15 mouse cellular contexts compared by ENCODE assay signal in the genomic region with DNA sequence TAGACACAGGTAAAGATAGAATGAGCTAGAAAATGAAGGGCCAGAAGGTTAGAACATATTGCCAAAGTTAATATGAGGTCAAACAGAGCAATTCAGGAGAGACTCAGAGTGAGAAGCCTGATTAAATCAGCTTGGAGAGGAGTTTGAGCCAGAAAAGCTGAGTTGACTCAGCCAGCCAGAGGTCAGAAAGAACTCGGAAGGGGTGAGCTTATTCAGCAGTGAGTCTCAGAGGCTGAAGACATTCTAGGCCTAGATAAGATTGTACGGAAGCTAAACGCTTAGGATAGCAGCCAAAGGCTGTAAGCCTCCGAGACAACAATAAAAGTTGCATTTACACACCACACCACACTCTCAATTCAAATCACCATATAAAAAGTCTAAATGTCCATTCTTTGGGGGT.
DNase-seq lines count a peak whose midpoint lies in the region.
"Had no signal": no experiment of that assay in that cellular context is flagged by ENCODE, and none has a peak within 500 bp of the region (broad histone marks: within the 10 kb centered on the region; RNA-seq: fewer than 3 reads in every experiment).

No protein-coding gene starts in this region.

- DNase-seq in adrenal gland, adult 2 months, result peak; percentile 60
- DNase-seq in adrenal gland, adult 18-20 months (ENCODE audit: low spot score in 2 of 2), result no peak
- DNase-seq in kidney, adult 8-10 months, result peak; percentile 11 to 21
- no peak for DNase-seq in kidney, postnatal 4 days
- DNase-seq in adrenal gland, postnatal 10 days, result peak; percentile 25
- peak; percentile 18 to 38 for DNase-seq in kidney, postnatal 25 days
- DNase-seq in cerebellum, postnatal 25 days, result no peak
- no peak for DNase-seq in urinary bladder, adult 18-20 months (ENCODE audit: low spot score in 2 of 2)
- DNase-seq: cerebellum, adult 8-10 months; gastrocnemius, postnatal 10 days; liver, embryonic 13.5 days; midbrain, embryonic 14.5 days; retina, postnatal 1 day; right cerebral cortex, postnatal 4 days; thymus, postnatal 14 days had no signal

Comparison
In these comparisons a context has a peak if more than half of its experiments do, and no peak if none do; other contexts are left out.
1. DNase-seq: peak in adrenal gland, adult 2 months (single experiment), kidney, adult 8-10 months (2 of 2), adrenal gland, postnatal 10 days (single experiment) and kidney, postnatal 25 days (2 of 2); none in adrenal gland, adult 18-20 months (0 of 2), kidney, postnatal 4 days (0 of 2), cerebellum, postnatal 25 days (0 of 2) and urinary bladder, adult 18-20 months (0 of 2).